Mouse (Mus musculus): Measurements from ENCODE around the gene Patl2. TPM values are rescaled to one million over a fixed set of nuclear protein-coding genes. Genes with fewer than 3 reads are reported as not detected.
A peak's percentile ranks its signal among the peaks of the same experiment; 100 is the strongest.

Patl2 gene
- polyA plus RNA-seq, 1 experiment from 2014 or later = 0.04 TPM

DNA sequence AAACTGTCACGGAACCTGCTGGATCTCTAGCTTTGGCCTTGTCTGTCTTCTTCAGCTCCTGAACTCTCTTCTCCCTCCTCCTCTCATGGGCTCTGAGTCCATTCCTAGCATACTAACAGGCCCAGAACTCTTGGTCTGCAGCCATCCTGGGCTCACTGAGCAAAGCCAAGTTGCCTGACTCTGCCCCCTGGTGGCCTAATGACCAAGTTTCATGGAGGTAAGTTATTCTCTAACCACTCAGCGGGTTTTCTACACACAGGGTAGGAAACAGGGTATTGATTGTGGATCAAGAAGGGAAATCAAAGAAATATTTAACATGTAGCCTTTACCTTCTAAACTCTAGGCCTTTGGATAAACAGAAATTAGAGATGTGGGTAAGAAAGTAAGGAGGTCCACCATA lies 25.3 kb downstream of the Patl2 start, which contains the start of gene Trim69:
TSS of gene Trim69 (plus strand) at position 21 of the 400 bp plus-strand sequence.
- no peak within 1 kb of the TSS for H3K4me2 ChIP-seq (ENCODE audit: low read depth, low read length)
- ATAC-seq (ENCODE audit: low read depth) = peak; percentile 28; the same call in 1 of the 2 replicates

DNA sequence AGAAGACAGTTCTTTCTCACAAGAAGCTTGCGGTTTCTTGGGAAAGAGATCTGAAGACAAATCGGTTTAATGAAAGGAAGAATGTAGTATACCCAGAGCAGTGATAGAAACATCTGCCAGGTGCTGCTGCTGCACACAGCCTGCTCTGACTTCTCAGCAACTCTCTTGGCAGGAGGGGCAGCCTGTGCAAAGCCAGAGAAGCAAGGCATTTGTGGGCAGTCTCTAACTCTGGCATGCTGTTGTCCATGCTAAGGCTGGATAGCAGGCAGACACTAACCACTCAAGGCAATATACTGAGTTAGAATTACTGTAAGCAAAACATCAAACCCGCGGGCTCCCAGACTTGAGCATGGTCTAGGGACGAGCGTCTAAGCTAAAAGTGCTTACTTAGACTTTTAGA lies 26.3 kb downstream of the Patl2 start:
- ATAC-seq (ENCODE audit: low read depth) = no peak
- Histone ChIP-seq H3K36me3 (ENCODE audit: control insufficient read depth, insufficient read depth) (no peaks in the 10 kb centered on the region), H3K9ac (ENCODE audit: low read depth, low read length) (no peak overlapping the region), H3K9me3 (replicated peaks; ENCODE audit: control insufficient read depth, low read length) (no peaks in the 10 kb centered on the region), H3K4me1 (ENCODE audit: control insufficient read depth, low read depth, low read length) (peaks cover 14% of the 10 kb centered on the region), H3K27me3 (ENCODE audit: control insufficient read depth, insufficient read depth, low read depth, low read length) (no peaks in the 10 kb centered on the region), H3K4me2 (ENCODE audit: low read depth, low read length) (no peak overlapping the region), H3K27ac (ENCODE audit: low read length) (no peak overlapping the region), H3K4me3 (ENCODE audit: low read depth, low read length) (no peak overlapping the region)
- 72% methylated on average over 6 of the region's 6 CpGs for WGBS (ENCODE audit: insufficient replicate concordance)

More for the DNA sequence above, 25.3 kb downstream of the Patl2 start, which contains the start of gene Trim69:
- no peak within 1 kb of the TSS for H3K9ac ChIP-seq (ENCODE audit: low read depth, low read length)
- no peak within 1 kb of the TSS for H3K27ac ChIP-seq (ENCODE audit: low read length)
- H3K4me3 ChIP-seq (ENCODE audit: low read depth, low read length) = no peak within 1 kb of the TSS
- 37% methylated on average over 2 of the region's 2 CpGs for WGBS (ENCODE audit: insufficient replicate concordance)
- H3K36me3 ChIP-seq (ENCODE audit: control insufficient read depth, insufficient read depth) = no peaks in the 10 kb centered on the region
- no peaks in the 10 kb centered on the region for H3K27me3 ChIP-seq (ENCODE audit: control insufficient read depth, insufficient read depth, low read depth, low read length)
- peaks cover 5% of the 10 kb centered on the region for H3K4me1 ChIP-seq (ENCODE audit: control insufficient read depth, low read depth, low read length)
- H3K9me3 ChIP-seq (replicated peaks; ENCODE audit: control insufficient read depth, low read length) = no peaks in the 10 kb centered on the region

DNA sequence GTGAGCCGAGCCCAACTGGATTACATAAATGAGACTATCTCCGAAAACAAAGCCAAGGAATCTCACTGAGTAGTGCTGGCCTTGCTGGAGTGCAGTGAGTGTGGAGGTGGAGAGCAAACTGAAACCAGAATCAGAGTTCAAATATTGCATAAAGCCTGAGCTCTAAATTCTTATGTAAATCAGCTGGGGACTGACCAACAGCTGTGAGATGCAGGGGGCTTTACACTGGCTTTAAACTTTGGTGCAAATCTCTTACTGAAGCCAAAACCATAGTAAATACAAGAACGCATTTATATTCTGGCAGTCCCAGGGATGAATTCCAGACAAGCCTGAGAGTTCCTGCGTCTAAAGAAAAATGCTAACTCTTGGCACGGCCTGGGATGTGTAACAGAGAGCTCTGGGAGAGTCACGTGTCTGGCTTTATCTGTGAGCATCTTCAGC lies 27.6 kb downstream of the Patl2 start:
- ATAC-seq (ENCODE audit: low read depth) = 0 out of 2 replicates have a peak, but pooled peaks have one; percentile 18
- no peak overlapping the region for H3K4me2 ChIP-seq (ENCODE audit: low read depth, low read length)
- H3K27me3 ChIP-seq (ENCODE audit: control insufficient read depth, insufficient read depth, low read depth, low read length) = no peaks in the 10 kb centered on the region
- H3K4me1 ChIP-seq (ENCODE audit: control insufficient read depth, low read depth, low read length) = peaks cover 14% of the 10 kb centered on the region
- 56% methylated on average over 6 of the region's 6 CpGs for WGBS (ENCODE audit: insufficient replicate concordance)
- H3K36me3 ChIP-seq (ENCODE audit: control insufficient read depth, insufficient read depth) = peaks cover 3% of the 10 kb centered on the region; the same call in 1 of the 2 replicates
- no peak overlapping the region for H3K9ac ChIP-seq (ENCODE audit: low read depth, low read length)
- no peaks in the 10 kb centered on the region for H3K9me3 ChIP-seq (replicated peaks; ENCODE audit: control insufficient read depth, low read length)
- H3K4me3 ChIP-seq (ENCODE audit: low read depth, low read length) = no peak overlapping the region
- peak overlapping the region; percentile 32; the same call in 1 of the 2 replicates for H3K27ac ChIP-seq (ENCODE audit: low read length)

DNA sequence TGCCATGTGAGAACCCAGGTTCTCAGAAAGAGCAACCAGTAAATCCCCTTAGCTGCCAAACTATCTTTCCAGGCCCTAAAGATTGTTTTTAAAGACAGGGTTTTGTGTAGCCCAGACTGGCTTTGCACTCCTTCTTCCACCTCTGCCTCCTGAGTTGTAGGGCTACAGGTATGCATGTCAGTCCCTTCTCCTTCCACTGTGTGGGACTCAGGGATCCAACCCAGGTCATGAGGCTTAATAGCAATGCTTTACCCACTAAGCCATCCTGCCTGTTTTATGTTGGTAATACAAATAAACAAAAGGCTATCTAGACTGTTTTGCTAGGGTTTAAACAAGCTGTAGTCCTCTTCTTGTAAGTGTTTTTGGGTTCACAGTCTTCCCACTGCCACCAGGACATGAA lies 28.4 kb downstream of the Patl2 start:
- H3K27ac ChIP-seq (ENCODE audit: low read length) = no peak overlapping the region
- no peak overlapping the region for H3K4me3 ChIP-seq (ENCODE audit: low read depth, low read length)
- peaks cover 14% of the 10 kb centered on the region for H3K4me1 ChIP-seq (ENCODE audit: control insufficient read depth, low read depth, low read length)
- H3K4me2 ChIP-seq (ENCODE audit: low read depth, low read length) = no peak overlapping the region
- H3K9ac ChIP-seq (ENCODE audit: low read depth, low read length) = no peak overlapping the region
- H3K27me3 ChIP-seq (ENCODE audit: control insufficient read depth, insufficient read depth, low read depth, low read length) = no peaks in the 10 kb centered on the region
- ATAC-seq (ENCODE audit: low read depth) = no peak
- H3K9me3 ChIP-seq (replicated peaks; ENCODE audit: control insufficient read depth, low read length) = no peaks in the 10 kb centered on the region
- H3K36me3 ChIP-seq (ENCODE audit: control insufficient read depth, insufficient read depth) = peaks cover 6% of the 10 kb centered on the region; the same call in 1 of the 2 replicates

DNA sequence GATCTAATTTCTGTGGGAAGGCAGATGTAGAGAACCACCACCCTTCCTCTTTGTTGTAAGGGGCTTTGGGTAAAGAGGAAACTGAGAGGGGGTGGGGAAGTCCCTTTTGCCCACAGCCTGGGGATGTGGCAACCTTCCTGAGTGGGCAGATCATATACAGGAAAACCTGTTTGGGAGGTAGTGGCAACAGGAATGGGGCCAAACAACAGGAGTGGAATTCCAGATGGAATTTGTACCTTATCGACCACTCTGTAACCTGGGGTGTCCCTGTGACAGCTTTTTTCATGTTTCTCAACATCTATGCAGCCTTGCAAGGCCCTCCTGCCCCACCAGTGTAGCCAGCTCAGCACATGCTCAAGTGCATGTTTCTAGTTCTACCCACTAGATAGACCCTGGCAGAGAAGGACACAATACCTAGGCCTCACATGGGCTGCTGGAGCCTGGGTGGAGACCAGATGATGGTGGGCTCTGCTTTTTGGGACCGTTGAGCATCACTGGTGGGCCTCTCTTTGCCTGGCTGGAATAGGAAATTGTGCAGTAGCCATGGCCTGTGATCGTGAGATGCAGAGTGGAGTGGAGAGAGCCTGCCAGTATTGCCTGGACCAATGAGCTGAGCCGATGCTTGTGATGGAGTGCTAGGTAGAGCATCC lies 29.8 kb downstream of the Patl2 start:
- no peak overlapping the region for H3K4me2 ChIP-seq (ENCODE audit: low read depth, low read length)

DNA sequence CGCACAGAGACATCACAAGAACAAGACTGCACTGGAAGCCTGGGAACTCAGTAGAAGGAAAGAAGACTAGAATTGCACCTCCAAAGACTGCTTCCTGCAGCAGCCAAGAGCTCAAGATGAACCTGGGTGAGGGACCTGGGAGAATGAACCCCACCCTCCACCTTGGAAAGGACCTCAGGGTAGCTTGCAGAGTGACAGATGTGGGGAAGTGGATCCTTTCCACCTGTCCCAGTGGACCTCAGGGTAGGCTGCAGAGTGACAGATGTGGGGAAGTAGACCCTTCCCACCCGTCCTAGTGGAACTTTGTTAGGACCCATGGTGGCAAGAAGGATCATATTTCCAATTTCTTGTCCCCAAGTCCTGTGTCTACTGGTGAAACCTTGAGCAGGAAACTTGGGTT lies 30.7 kb downstream of the Patl2 start:
- Histone ChIP-seq H3K36me3 (ENCODE audit: control insufficient read depth, insufficient read depth) (peaks cover 13% of the 10 kb centered on the region), H3K4me1 (ENCODE audit: control insufficient read depth, low read depth, low read length) (peaks cover 14% of the 10 kb centered on the region), H3K27me3 (ENCODE audit: control insufficient read depth, insufficient read depth, low read depth, low read length) (no peaks in the 10 kb centered on the region), H3K4me3 (ENCODE audit: low read depth, low read length) (no peak overlapping the region), H3K4me2 (ENCODE audit: low read depth, low read length) (no peak overlapping the region), H3K27ac (ENCODE audit: low read length) (peak overlapping the region; percentile 73), H3K9ac (ENCODE audit: low read depth, low read length) (no peak overlapping the region), H3K9me3 (replicated peaks; ENCODE audit: control insufficient read depth, low read length) (no peaks in the 10 kb centered on the region)
- 61% methylated on average over 2 of the region's 2 CpGs for WGBS (ENCODE audit: insufficient replicate concordance)
- no peak for ATAC-seq (ENCODE audit: low read depth)

More for the DNA sequence above, 29.8 kb downstream of the Patl2 start:
- Histone ChIP-seq H3K36me3 (ENCODE audit: control insufficient read depth, insufficient read depth) (peaks cover 13% of the 10 kb centered on the region), H3K9ac (ENCODE audit: low read depth, low read length) (no peak overlapping the region), H3K27ac (ENCODE audit: low read length) (peak overlapping the region; percentile 73), H3K27me3 (ENCODE audit: control insufficient read depth, insufficient read depth, low read depth, low read length) (no peaks in the 10 kb centered on the region), H3K9me3 (replicated peaks; ENCODE audit: control insufficient read depth, low read length) (no peaks in the 10 kb centered on the region), H3K4me3 (ENCODE audit: low read depth, low read length) (no peak overlapping the region), H3K4me1 (ENCODE audit: control insufficient read depth, low read depth, low read length) (peaks cover 14% of the 10 kb centered on the region)
- peak; percentile 78 for ATAC-seq (ENCODE audit: low read depth)
- WGBS (ENCODE audit: insufficient replicate concordance) = 51% methylated on average over 4 of the region's 4 CpGs

DNA sequence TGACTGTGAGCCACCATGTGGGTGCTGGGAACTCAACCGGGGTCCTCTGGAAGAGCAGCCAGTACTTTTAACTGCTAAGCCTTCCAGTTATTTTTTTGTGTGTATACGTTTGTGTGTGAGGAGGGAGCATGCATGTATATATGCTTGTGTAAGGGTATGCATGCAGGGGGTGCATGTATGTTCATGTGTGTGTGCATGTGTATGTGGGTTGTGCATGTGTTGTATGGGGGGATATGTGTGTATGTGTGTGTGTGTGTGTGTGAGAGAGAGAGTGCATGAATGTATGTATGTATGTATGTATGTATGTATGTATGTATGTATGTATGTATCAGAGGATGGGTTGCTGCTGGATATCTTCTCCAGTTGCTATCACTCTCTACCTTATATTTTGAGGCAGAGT lies 31.5 kb downstream of the Patl2 start:
- no peak for ATAC-seq (ENCODE audit: low read depth)
- Histone ChIP-seq H3K9ac (ENCODE audit: low read depth, low read length) (no peak overlapping the region), H3K27me3 (ENCODE audit: control insufficient read depth, insufficient read depth, low read depth, low read length) (no peaks in the 10 kb centered on the region), H3K4me3 (ENCODE audit: low read depth, low read length) (no peak overlapping the region), H3K36me3 (ENCODE audit: control insufficient read depth, insufficient read depth) (peaks cover 13% of the 10 kb centered on the region), H3K27ac (ENCODE audit: low read length) (no peak overlapping the region), H3K4me1 (ENCODE audit: control insufficient read depth, low read depth, low read length) (peaks cover 21% of the 10 kb centered on the region), H3K4me2 (ENCODE audit: low read depth, low read length) (no peak overlapping the region), H3K9me3 (replicated peaks; ENCODE audit: control insufficient read depth, low read length) (no peaks in the 10 kb centered on the region)
- 69% methylated on average over 2 of the region's 2 CpGs for WGBS (ENCODE audit: insufficient replicate concordance)

DNA sequence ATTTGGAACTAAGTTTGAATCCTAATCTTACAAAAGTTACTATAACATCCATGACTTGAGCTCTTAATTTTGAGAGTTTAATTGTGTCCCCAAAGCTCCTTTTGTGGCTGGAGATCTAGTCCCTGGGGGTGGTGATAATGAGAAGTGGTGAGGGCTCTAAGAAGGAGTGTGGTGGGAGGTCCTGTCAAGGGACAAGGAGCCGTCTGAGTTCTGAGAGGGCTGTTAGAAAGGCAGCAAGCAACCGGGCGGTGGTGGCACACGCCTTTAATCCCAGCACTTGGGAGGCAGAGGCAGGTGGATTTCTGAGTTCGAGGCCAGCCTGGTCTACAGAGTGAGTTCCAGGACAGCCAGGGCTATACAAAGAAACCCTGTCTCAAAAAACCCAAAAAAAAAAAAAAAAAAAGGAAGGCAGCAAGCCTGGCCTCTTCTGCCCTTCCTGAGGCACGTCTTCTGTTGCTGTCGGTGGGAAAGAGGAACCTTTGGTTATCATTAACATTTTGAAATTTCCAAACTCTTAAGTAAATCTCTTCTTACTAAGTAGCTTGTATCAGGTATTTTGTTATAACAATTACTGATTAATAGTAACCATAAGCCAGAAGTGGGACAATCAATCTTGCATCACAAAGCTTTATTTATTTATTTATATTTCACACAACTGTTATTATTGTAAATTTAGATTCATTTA lies 32.2 kb downstream of the Patl2 start:
- ATAC-seq (ENCODE audit: low read depth) = no peak
- Histone ChIP-seq H3K4me1 (ENCODE audit: control insufficient read depth, low read depth, low read length) (peaks cover 27% of the 10 kb centered on the region), H3K27me3 (ENCODE audit: control insufficient read depth, insufficient read depth, low read depth, low read length) (no peaks in the 10 kb centered on the region), H3K4me3 (ENCODE audit: low read depth, low read length) (no peak overlapping the region), H3K9me3 (replicated peaks; ENCODE audit: control insufficient read depth, low read length) (no peaks in the 10 kb centered on the region), H3K36me3 (ENCODE audit: control insufficient read depth, insufficient read depth) (peaks cover 13% of the 10 kb centered on the region), H3K9ac (ENCODE audit: low read depth, low read length) (no peak overlapping the region), H3K4me2 (ENCODE audit: low read depth, low read length) (no peak overlapping the region), H3K27ac (ENCODE audit: low read length) (peak overlapping the region; percentile 22; the same call in 1 of the 2 replicates)
- WGBS (ENCODE audit: insufficient replicate concordance) = 35% methylated on average over 6 of the region's 7 CpGs

DNA sequence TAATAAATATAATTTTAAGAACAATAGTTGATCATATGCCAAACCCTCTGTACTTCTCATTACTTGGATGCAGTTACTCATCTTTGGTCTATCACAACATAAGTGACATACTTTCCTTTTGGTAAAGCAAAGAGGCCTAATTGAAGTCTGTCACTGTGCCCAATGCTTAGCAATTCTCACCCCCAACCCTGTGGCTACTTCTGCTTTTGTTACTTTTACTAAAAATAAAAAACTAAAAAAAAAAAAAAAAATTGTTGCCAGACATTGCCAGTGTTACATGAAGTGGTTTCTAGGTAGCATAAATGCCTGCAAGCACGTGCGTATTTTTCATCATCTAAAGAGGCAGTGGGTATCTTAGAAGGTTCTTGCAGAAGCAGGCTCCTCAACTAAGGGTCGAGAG lies 33.1 kb downstream of the Patl2 start:
- Histone ChIP-seq H3K27ac (ENCODE audit: low read length) (peak overlapping the region; percentile 22; the same call in 1 of the 2 replicates), H3K9me3 (replicated peaks; ENCODE audit: control insufficient read depth, low read length) (no peaks in the 10 kb centered on the region), H3K36me3 (ENCODE audit: control insufficient read depth, insufficient read depth) (peaks cover 13% of the 10 kb centered on the region), H3K4me1 (ENCODE audit: control insufficient read depth, low read depth, low read length) (peaks cover 31% of the 10 kb centered on the region), H3K27me3 (ENCODE audit: control insufficient read depth, insufficient read depth, low read depth, low read length) (no peaks in the 10 kb centered on the region), H3K4me3 (ENCODE audit: low read depth, low read length) (no peak overlapping the region), H3K9ac (ENCODE audit: low read depth, low read length) (no peak overlapping the region), H3K4me2 (ENCODE audit: low read depth, low read length) (no peak overlapping the region)
- no peak for ATAC-seq (ENCODE audit: low read depth)
- 61% methylated on average over 3 of the region's 3 CpGs for WGBS (ENCODE audit: insufficient replicate concordance)

Data from liver, embryonic 16.5 days (tissue).